Mouse (Mus musculus) liver, adult 2 months (tissue): ENCODE data around the gene Tefm.

ENCODE experiments used
- CTCF ChIP-seq: fragments of 200-500 bp; IDR thresholded peaks from 2 replicates; pipeline ENCODE4 v1.5.1; 2011; ENCODE audit warnings: low read depth, low read length, control low read depth
- POLR2A ChIP-seq: fragments of 200-500 bp; IDR thresholded peaks from 2 replicates; pipeline ENCODE4 v1.6.1; 2011; ENCODE audit warnings: low read length, control low read depth; ENCODE audit not compliant: insufficient read depth; ENCODE audit errors: extremely low read depth

GRCm38 (mm10) chr11:80169629-80170028 lies 27.7 kb upstream of the Tefm start:
- TF ChIP-seq POLR2A (no peak), CTCF (no peak)
